Mouse (Mus musculus) kidney, postnatal 10 days (tissue): ENCODE results near the gene Zic4.

Source experiments
- DNase-seq: peaks from one replicate; pipeline ENCODE4 v3.0.0; 2021; ENCODE audit warnings: mixed read lengths

The Zic4 gene

DNA sequence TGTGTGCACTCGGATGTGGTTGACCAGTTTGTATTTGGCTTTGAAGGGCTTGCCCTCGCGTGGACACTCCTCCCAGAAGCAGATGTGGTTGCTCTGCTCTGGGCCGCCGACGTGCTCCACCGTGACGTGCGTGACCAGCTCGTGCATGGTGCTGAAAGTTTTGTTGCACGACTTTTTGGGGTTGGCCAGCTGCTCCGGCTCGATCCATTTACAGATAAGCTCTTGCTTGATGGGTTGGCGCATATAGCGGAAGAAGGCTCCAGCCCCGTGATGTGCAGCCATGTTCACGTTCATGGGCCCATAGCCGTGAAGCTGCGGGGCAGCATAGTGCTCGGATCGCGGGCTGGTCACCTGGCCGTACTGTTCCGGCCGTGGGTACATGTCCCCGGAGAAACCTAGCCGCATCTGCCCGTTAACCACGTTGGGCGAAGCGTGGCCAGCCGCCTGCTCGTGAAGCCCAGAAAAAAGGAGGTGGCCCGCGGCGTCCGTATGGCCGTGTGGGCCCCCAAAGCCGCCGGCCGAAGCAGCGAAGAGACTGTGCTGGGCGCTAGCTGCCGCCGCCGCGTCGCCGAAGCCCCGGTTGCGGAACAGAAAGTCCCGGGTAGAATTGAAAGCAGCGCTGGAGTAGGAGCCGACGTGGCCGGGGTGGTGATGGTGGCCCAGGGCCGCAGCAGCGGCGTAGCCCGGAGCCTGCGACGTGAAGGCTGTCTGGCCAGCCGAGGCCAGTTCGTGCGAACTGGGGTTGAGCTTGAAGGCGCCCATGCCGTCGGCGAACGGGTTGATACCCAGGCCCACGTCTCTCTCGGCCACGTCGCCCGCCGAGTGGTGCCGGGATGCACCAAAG, 2.1 kb downstream of the Zic4 start:
- no peak for DNase-seq

DNA sequence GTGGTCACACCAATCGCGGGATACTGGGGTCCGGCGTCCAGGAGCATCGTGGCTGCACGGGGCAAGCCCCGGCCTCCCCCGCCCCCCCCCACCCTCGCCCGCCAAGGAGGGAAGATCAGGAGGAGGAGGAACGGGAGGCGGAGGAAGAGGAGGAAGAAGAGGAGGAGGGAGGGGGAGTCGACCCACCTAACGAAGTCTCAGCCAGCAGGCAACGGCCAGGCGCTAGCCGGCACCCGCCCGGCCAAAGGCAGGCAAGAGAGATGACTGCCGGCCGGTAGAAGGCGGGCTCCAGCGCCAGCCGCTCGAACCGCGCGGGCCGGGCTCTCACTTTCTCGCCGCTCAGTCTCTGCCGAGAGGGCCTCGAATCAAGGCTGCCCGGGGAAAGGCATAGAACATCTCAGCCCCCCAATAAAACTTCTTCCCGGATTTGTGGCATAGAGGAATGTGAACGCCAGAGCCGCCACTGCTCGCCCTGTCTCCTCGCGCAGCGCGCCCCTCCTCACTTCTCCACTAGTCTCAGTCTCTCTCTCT, 2.8 kb downstream of the Zic4 start:
- DNase-seq, result no peak

GRCm38 (mm10) chr9:91365664-91366063, 3.5 kb downstream of the Zic4 start, which contains the start of gene Zic1:
Gene Zic1 (minus strand): TSS chr9:91365810.
- DNase-seq, result no peak

DNA sequence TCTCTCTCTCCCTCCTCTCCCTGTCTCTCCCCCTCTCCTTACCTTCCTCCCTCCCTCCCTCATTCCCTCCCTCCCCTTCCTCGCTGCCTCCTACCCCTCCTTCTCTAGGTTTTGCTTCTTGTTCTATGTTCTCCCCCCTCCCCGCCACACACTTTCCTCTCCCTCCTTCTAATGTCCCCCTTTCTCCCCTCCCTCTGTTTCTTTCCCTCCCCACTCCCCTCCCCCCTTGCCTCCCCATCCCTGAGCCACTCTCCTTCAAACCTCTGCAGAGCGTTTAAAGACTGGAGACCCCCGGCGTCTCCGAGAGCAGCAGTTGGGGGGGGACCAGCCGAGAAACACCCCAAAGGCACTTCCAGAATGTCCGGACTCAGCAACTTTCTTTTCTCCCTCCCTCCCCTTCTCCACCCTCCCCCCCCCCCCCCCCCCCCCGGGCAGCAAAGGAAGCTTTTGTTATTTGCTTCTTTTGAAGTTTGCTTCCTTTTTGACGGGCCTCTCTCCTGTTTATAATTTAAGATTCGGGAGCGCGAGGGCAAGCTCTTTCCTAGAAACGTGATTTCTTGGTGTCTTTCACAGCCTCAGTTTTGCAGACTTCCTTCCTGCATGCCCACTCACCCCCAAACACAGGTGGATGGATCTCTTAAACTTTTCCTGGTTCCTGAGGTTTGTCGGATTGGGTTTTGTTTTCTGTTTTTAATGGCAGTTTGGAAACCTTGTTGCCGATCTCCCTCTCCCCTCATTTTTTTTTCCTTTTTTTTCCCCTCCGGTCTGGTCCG, 4.2 kb downstream of the Zic4 start:
- DNase-seq, result no peak

- DNase-seq, result no peak
These were observed 5.0 kb downstream of the Zic4 start for GRCm38 (mm10) chr9:91366999-91367811.

- DNase-seq, result no peak
These were observed 5.9 kb downstream of the Zic4 start for GRCm38 (mm10) chr9:91368150-91368549.

DNA sequence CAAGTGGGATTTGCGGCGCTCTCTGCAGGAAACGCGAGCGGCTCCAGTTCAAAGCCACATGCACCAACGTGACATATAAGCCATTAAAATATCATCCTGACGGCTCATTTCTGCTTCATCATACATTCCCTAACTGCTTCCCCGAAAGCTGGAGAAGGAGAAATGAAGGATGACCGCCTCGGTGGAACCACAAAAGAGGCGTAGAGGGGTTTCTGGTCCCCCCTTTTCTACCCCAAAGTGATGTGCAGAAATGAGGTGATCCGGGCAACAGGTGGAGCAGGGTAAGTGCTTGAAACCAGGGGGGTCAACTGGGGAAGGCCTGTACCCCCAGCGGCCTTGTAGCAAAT, 6.7 kb downstream of the Zic4 start:
- DNase-seq, result no peak

DNA sequence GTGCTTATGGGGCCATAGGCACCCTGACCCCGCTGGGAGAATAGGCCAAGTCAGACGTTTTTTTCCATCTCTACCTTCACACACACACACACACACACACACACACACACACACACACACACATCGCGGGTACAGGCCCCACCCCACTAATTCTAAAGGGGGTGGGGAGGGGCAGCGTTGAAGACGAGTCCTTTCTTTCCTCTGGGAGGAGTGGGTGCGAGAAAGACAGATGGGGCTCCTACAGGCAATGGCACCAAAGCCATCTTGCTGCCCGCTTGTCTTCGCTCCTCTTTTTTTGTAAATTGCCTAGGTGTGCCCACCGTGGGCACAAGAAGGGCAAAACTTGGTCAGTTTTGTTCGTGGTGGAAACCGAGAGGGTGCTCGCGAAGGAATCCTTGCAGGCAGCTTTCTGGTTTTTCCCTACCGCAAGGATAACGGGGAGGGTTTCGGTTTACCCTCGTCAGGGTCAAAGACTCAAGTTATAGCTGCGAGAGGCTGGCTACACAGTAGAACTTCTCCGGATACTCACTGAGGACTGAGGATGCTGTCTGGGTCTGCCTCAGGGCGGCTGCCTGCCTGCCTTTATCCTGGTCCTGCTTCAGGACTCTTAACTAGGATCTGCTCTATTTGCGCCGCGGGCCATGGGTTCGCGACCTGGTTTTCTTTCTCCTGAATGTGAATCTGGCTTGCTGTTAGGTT, 7.2 kb downstream of the Zic4 start:
- no peak for DNase-seq

- no peak for DNase-seq
These were observed 8.0 kb downstream of the Zic4 start for GRCm38 (mm10) chr9:91370191-91370708.

GRCm38 (mm10) chr9:91371011-91371410, 8.8 kb downstream of the Zic4 start:
- no peak for DNase-seq

- no peak for DNase-seq
These were observed 9.4 kb downstream of the Zic4 start for GRCm38 (mm10) chr9:91371608-91372007.

DNA sequence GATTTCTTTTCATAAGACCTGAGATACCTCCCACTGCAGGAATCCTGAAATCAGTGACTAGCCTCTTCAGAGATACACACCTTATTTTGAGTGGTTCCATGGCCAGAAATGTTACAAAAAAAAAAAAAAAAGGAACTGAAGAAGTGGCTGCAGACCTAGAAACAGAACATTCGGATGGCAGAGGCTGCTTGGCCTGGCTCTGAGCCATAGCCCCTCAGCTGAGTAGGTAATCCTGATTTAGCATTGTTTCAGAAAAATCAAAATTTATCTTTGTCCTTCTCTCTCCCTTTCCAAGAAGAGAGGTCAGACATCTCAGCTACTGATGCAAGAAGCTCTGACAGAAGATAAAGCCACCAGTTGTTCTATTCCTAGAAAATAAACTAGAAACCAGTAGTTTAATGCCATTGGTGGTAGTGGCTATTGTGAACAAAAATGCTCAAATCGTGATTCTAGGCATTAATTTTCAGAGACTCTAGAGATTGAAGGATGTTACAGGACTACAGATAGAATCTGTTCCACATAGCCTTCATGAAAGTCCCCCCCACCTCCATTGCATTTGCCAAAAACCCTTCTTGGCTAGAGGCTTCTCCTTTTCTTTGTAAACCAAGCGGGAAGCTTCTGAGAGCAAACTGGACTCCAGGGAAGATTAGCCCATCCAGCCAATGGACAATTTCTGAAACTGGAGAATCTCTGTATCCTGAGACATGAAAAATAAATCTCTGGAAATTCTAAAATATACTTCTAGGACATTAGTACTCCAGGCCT, 11.8 kb downstream of the Zic4 start:
- DNase-seq, result no peak

DNA sequence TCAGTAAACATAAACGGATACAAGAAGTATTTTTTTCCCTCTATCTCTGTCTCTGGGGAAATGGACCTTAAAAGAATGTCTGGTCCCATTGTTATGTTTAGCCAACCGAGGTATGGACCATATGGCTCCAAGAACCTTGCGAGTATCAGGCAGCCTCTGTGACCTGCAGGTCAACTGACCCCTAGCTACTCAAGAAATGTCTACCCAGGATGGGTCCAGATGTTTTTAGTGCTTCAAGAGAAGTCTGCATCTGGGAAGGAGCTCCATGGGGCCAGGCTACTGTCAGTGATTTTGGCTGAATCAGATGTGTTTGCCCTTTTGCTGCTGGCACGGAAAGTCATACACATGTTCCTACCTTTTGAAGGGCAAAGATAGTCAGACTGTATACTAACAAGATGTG, 12.5 kb downstream of the Zic4 start:
- DNase-seq, result no peak

GRCm38 (mm10) chr9:91377036-91377872, 15.0 kb downstream of the Zic4 start:
- DNase-seq, result no peak

DNA sequence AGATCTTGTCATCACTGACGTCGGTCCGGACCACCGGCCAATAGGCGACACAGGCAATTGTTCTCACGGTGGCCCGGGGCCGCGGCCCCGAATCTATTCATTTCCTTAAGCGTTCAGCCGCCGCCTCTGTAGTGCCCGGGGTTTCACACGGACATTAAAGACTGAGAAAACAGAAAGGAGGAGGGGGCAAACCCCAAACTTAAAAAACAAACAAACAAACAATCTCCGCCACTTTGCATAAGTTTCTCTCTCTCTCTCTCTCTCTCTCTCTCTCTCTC, 15.6 kb downstream of the Zic4 start:
- DNase-seq, result no peak

GRCm38 (mm10) chr9:91378411-91379299, 16.4 kb downstream of the Zic4 start:
- DNase-seq, result no peak

GRCm38 (mm10) chr9:91379300-91379635, 17.1 kb downstream of the Zic4 start:
- DNase-seq, result no peak

DNA sequence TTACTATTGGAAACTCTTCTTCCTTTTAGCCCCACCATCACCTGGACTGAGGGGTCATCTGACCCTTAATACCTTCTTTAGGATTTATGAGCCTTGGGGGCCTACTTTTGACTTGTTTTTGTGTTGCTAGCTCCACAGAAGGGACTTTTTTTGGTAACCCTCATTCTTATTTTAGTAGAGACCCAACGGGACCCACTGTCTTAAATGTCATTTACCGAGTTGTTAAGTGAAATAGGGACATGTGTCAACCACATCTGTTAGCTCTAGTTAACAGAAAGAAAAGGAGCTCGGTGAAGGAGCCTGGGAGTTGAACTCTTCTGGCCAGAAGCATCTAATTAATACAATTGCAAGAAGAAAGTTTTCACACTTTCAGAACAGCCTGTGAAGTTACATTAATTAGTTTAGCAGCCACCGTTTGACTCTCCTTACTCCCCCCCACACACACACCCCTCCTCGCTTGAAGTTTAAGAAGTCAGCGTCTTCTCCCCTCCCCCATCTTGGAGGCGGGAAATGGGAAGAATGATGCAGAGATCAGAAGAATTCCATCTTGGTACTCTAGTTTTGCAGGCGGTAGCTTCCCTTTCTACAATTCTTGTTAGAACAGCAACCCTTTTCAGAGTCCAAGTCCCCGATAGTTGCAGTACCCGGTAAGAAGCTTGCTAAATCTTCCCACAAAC, 17.7 kb downstream of the Zic4 start:
- DNase-seq, result no peak

DNA sequence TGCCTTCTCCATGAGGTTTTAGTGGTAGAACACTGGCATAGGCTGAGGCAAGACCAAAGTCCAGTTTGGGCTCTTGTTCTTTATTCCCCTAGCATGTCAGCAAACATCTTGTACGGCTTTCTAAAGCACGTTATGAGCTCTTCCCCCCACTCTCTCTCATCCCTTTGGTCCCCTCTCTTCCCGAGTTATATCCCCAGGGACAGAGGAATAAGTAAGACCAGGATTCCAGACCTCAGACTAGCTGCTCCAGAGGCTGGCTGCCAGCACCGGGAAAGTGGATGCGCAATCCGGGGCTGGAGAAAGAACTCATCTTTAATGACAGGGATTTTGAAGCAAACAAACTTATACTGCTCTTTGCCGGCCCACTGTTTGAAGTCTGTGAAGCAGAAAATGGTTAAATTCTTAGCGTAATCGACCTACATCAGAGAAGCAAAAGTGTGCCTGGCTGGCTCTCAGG, 18.3 kb downstream of the Zic4 start:
- no peak for DNase-seq
